Mouse (Mus musculus) skeletal muscle tissue, adult 2 months (tissue): ENCODE data around the gene Mccc2.
"Not testable (repeated sequence)": the region's sequence is repeated elsewhere in the genome, so short reads cannot be mapped to it uniquely, and the experiment has no call there.

ENCODE experiments used
- DNase-seq: peaks from one replicate; pipeline ENCODE4 v3.0.0-alpha.2; 2012; ENCODE audit warnings: low read depth, low spot score

The Mccc2 gene

GRCm38 (mm10) chr13:100014906-100015895, at the start of gene Mccc2:
Mccc2 (minus strand) TSS chr13:100015639.
- peak; percentile 95 for DNase-seq

GRCm38 (mm10) chr13:100063936-100064335, 48.5 kb upstream of the Mccc2 start:
- DNase-seq = no peak

GRCm38 (mm10) chr13:100057738-100058137, 42.3 kb upstream of the Mccc2 start:
- not testable (repeated sequence) for DNase-seq

GRCm38 (mm10) chr13:100026013-100026412, 10.6 kb upstream of the Mccc2 start:
- no peak for DNase-seq

- no peak for DNase-seq
Observed at GRCm38 (mm10) chr13:100016891-100017290, 1.5 kb upstream of the Mccc2 start.

- no peak for DNase-seq
Observed at GRCm38 (mm10) chr13:100015937-100016336, 498 bp upstream of the Mccc2 start.

GRCm38 (mm10) chr13:100005911-100006496, 9.4 kb downstream of the Mccc2 start:
- DNase-seq = no peak

GRCm38 (mm10) chr13:100001790-100002196, 13.6 kb downstream of the Mccc2 start:
- DNase-seq = peak; percentile 89

GRCm38 (mm10) chr13:99999078-99999477, 16.4 kb downstream of the Mccc2 start:
- no peak for DNase-seq

- no peak for DNase-seq
Observed at GRCm38 (mm10) chr13:99998099-99998498, 17.3 kb downstream of the Mccc2 start.

GRCm38 (mm10) chr13:99989592-99989991, 25.8 kb downstream of the Mccc2 start:
- DNase-seq = no peak

GRCm38 (mm10) chr13:99983320-99983719, 32.1 kb downstream of the Mccc2 start:
- no peak for DNase-seq

GRCm38 (mm10) chr13:99979406-99979805, 36.0 kb downstream of the Mccc2 start:
- DNase-seq = no peak

- no peak for DNase-seq
Observed at GRCm38 (mm10) chr13:99970089-99970488, 45.4 kb downstream of the Mccc2 start.

GRCm38 (mm10) chr13:99967013-99967678, 48.3 kb downstream of the Mccc2 start:
- DNase-seq = no peak

- no peak for DNase-seq
Observed at GRCm38 (mm10) chr13:99963814-99964213, 51.6 kb downstream of the Mccc2 start.

GRCm38 (mm10) chr13:99961661-99962060, 53.8 kb downstream of the Mccc2 start:
- DNase-seq = no peak

GRCm38 (mm10) chr13:99955591-99955944, 59.9 kb downstream of the Mccc2 start:
- DNase-seq = peak; percentile 5

GRCm38 (mm10) chr13:99954902-99955590, 60.4 kb downstream of the Mccc2 start:
- DNase-seq = no peak

GRCm38 (mm10) chr13:99947417-99947816, 68.0 kb downstream of the Mccc2 start:
- DNase-seq = no peak

- DNase-seq = no peak
Observed at GRCm38 (mm10) chr13:99943525-99943924, 71.9 kb downstream of the Mccc2 start.

GRCm38 (mm10) chr13:99940601-99941000, 74.8 kb downstream of the Mccc2 start:
- no peak for DNase-seq
